Mouse (Mus musculus) right cerebral cortex, adult 2 months (tissue): ENCODE measurements around the gene Gm9513.

ENCODE experiments used
- DNase-seq, 2 experiments: peaks; one replicate each; pipeline ENCODE4 v3.0.0; 2021 to 2022; ENCODE audit warnings: low spot score in 2 of 2

The Gm9513 gene

DNA sequence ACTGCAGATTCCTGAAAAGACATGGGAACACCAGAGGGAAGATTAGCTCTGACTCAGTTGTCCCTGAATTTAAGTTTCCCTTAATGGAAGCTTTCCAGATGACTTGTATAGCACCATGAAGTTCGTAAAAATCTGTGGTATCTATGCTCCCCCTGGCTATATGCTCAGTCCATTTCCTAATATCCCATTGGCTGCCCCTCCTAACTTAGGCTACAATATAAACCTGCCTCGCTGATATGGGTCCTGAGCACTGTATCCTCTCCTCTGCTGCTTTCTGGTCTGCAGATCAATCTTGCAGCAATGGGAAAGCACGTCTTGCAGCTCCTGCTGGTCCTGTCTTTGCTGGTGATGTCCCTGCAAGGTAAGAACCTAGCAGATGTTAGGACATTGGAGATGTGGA is at the start of gene Gm9513:
TSS of gene Gm9513 (plus strand) at position 301 of the 400 bp plus-strand sequence.
- DNase-seq, result no peak

DNA sequence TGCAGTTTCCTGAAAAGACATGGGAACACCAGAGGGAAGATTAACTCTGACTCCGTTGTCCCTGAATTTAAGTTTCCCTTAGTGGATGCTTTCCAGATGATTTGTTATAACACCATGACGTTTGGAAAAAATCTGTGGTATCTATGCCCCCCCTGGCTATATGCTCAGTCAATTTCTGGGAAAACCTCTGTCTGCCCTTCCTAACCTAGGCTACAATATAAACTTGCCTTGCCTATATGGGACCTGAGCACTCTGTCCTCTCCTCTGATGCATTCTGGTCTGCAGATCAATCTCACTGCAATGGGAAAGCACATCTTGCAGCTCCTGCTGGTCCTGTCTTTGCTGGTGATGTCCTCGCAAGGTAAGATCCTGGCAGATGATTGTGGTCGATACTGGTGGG is 43.9 kb upstream of the Gm9513 start, which contains the start of gene Gm7257:
TSS of gene Gm7257 (plus strand) at position 301 of the 400 bp plus-strand sequence.
- no peak for DNase-seq

DNA sequence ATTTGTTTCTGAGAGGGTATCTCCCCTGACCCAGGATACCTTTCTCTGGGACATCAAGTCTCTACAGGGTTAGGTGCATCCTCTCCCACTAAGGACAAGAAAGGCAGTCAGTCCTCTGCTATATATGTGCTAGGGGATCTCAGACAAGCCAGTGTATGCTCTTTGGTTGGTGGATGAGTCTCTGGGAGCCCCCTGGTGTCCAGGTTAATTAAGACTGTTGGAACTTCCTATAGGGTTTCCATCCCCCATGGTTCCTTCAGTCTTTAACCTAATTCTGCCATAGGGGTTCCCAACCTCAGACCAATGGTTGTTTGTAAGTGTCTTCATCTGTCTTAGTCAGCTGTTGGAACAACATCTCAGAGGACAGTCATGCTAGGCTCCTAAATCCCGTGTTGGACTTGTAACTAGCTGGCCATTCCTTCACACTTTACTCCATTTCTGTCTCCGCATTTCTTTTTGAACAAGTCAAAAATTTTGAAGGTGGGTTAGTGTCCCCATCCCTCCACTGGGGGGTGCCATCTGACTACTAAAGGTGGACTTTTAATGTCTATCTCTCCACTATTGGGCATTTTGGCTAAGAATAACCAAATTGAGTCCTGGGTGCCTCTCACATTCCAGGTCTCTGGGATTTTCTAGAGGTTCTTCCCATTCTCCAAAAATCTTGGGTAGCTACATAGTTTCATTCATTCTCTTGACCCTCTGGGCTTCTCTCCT is 40.2 kb upstream of the Gm9513 start:
- peak in 1 of 2 experiments; percentile 2 for DNase-seq

DNA sequence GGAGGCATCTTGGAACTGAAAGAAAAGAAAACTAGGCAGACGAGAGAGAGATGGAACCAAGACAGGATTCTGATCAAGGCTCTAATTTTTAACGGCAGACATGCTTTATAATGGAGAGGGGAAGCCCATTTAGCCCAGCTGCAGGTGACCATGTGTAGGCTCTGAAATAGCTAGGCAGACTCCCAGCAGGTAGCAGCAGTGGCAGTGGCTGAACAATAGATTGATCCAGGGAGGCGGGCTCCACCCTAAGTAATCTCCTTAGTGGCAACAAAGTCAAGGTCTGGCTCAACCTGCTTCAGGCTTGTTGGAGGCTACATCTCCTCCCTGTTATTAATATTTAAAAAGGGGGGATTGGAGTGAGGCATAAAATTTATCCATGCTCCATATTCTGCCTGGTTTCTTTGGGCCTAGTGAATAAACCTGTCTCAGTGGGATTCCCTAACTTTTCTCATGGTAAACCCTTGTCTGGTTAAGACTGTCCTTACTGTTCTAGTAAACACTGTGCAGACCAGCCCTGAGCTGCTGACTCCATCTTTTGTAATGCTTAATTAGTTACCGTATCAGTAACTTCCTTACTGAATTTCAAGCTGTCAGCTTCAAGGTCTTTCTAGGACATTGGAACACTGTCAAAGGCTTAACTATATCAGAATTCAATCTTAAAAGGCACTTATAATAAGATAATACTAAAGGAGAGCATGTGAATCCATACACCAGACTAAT is 19.2 kb downstream of the Gm9513 start:
- no peak for DNase-seq

DNA sequence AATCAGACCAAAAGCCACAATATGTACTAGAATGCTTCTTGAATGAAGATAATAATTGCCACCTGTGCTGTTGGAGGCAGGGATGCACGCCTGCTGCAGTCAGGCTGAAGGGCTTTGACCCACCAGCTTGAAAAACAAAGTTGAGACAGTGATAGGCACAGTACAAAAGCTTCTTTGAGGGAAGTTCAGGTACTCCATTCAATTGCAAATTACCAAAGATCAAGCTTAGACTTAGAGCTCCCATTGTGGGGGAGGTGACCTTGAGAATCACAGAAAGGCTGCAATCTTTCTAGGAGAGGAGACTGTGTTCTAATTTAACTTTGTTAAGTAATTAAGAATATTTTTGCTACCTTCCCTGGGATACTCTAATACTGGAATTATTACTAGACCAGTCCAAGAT is 20.4 kb downstream of the Gm9513 start:
- no peak for DNase-seq

DNA sequence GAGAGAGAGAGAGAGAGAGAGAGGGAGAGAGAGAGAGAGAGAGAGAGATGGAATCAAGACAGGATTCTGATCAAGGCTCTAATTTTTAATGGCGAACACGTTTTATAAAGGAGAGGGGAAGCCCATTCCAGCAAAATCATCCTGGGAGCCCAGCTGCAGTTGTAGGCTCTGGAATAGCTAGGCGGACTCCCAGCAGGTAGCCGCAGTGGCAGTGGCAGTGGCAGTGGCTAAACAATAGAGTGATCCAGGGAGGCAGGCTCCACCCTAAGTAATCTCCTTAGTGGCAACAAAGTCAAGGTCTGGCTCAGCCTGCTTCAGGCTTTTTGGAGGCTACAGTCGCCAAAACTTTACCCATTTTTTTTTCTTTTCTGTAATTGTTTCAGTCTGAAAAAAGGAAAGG is 28.8 kb downstream of the Gm9513 start:
- DNase-seq, result no peak
